ENCODE assay signal across 8 mouse cellular contexts in genomic region chr2:72978901-72979658, GRCm38 (mm10). TPM values are rescaled to one million over a fixed set of nuclear protein-coding genes. Genes with fewer than 3 reads are reported as not detected.
DNase-seq lines count a peak whose midpoint lies in the region; ATAC-seq lines count a peak whose summit lies in the region.

No protein-coding gene starts in this region.

- ATAC-seq in heart, embryonic 13.5 days (ENCODE audit: extremely low read depth, insufficient number of reproducible peaks, low FRiP score, low TSS enrichment): peak; percentile 69
- ATAC-seq in liver, embryonic 12.5 days: peak; percentile 81
- ATAC-seq in stomach, embryonic 14.5 days (ENCODE audit: insufficient number of reproducible peaks, insufficient read depth, low FRiP score, low read depth): peak; percentile 81

- H3K4me1 ChIP-seq in erythroblast, embryonic 14.5 days (ENCODE audit: control insufficient read depth): peaks cover 41% of the 10 kb centered on the region
- H3K4me1 ChIP-seq in heart, embryonic 13.5 days: peaks cover 34% of the 10 kb centered on the region
- peaks cover 40% of the 10 kb centered on the region for H3K4me1 ChIP-seq in liver, embryonic 12.5 days
- H3K4me1 ChIP-seq in stomach, embryonic 14.5 days (ENCODE audit: control insufficient read depth, insufficient read depth, low read length): peaks cover 8% of the 10 kb centered on the region

- H3K9ac ChIP-seq in heart, embryonic 13.5 days: peak overlapping the region; percentile 100
- peak overlapping the region; percentile 100 for H3K9ac ChIP-seq in liver, embryonic 12.5 days
- H3K9ac ChIP-seq in stomach, embryonic 14.5 days (replicated peaks; ENCODE audit: low read depth, low read length): peak overlapping the region; percentile 99

- no peaks in the 10 kb centered on the region for H3K9me3 ChIP-seq in erythroblast, embryonic 14.5 days (ENCODE audit: control insufficient read depth, low read length)
- H3K9me3 ChIP-seq in heart, embryonic 13.5 days: no peaks in the 10 kb centered on the region
- no peaks in the 10 kb centered on the region for H3K9me3 ChIP-seq in liver, embryonic 12.5 days (replicated peaks)
- no peaks in the 10 kb centered on the region for H3K9me3 ChIP-seq in stomach, embryonic 14.5 days (ENCODE audit: control insufficient read depth, low read depth, low read length)

- H3K27me3 ChIP-seq in erythroblast, embryonic 14.5 days (ENCODE audit: control insufficient read depth): no peaks in the 10 kb centered on the region
- no peaks in the 10 kb centered on the region for H3K27me3 ChIP-seq in heart, embryonic 13.5 days (replicated peaks)
- H3K27me3 ChIP-seq in liver, embryonic 12.5 days (replicated peaks): no peaks in the 10 kb centered on the region
- no peaks in the 10 kb centered on the region for H3K27me3 ChIP-seq in stomach, embryonic 14.5 days (ENCODE audit: control insufficient read depth, insufficient read depth, low read length)

- DNase-seq in CD4-positive, CD25-positive, alpha-beta regulatory T cell, adult 2 months (ENCODE audit: low read depth, low spot score): peak; percentile 95
- peak; percentile 66 for DNase-seq in brain, embryonic 18.5 days (ENCODE audit: low read depth, low spot score)
- DNase-seq in kidney, postnatal 10 days: peak; percentile 94
- DNase-seq in natural killer cell, adult 2 months (ENCODE audit: low spot score in 2 of 2): peak; percentile 89 to 92

- 0% methylated on average over 8 of the region's 107 CpGs for WGBS in heart, embryonic 13.5 days
- 2% methylated on average over 42 of the region's 107 CpGs for WGBS in liver, embryonic 12.5 days (ENCODE audit: insufficient replicate concordance)
- under 1% methylated on average over 55 of the region's 107 CpGs for WGBS in stomach, embryonic 14.5 days

- H3K4me2 ChIP-seq in heart, embryonic 13.5 days: peak overlapping the region; percentile 86
- H3K4me2 ChIP-seq in liver, embryonic 12.5 days: peak overlapping the region; percentile 79
- H3K4me2 ChIP-seq in stomach, embryonic 14.5 days (replicated peaks; ENCODE audit: low read depth, low read length): peak overlapping the region; percentile 76

- H3K36me3 ChIP-seq in erythroblast, embryonic 14.5 days (ENCODE audit: control insufficient read depth): peaks cover 37% of the 10 kb centered on the region
- H3K36me3 ChIP-seq in heart, embryonic 13.5 days: peaks cover 6% of the 10 kb centered on the region; the same call in 1 of the 2 replicates
- H3K36me3 ChIP-seq in liver, embryonic 12.5 days: peaks cover 17% of the 10 kb centered on the region
- H3K36me3 ChIP-seq in stomach, embryonic 14.5 days (ENCODE audit: control insufficient read depth, insufficient read depth, low read length): no peaks in the 10 kb centered on the region; the same call in 1 of the 2 replicates

- peak overlapping the region; percentile 98 for H3K4me3 ChIP-seq in erythroblast, embryonic 14.5 days (replicated peaks)
- H3K4me3 ChIP-seq in heart, embryonic 13.5 days: peak overlapping the region; percentile 100
- H3K4me3 ChIP-seq in liver, embryonic 12.5 days: peak overlapping the region; percentile 89
- H3K4me3 ChIP-seq in stomach, embryonic 14.5 days (ENCODE audit: low read depth, low read length): peak overlapping the region; percentile 98

- peak overlapping the region; percentile 100 for H3K27ac ChIP-seq in heart, embryonic 13.5 days (replicated peaks)
- peak overlapping the region; percentile 100 for H3K27ac ChIP-seq in liver, embryonic 12.5 days
- H3K27ac ChIP-seq in stomach, embryonic 14.5 days (ENCODE audit: low read length): peak overlapping the region; percentile 100

RNA-seq across cellular contexts. Expression of gene Sp3, which starts 1.2 kb away (rescaled TPM):
- 1.0 and 1.1 TPM in 2 replicates for polyA plus RNA-seq in erythroblast, embryonic 14.5 days (2012)
- polyA plus RNA-seq in heart, embryonic 13.5 days (2015; fragmentation: Nextera tagmentation; extraction: Ambion mirVana): 30.5 and 31.0 TPM in 2 replicates
- 45.2 and 47.6 TPM in 2 replicates for polyA plus RNA-seq in liver, embryonic 12.5 days (2016; fragmentation: Nextera tagmentation; extraction: Ambion mirVana)
- 66.9 and 70.3 TPM in 2 replicates for polyA plus RNA-seq in stomach, embryonic 14.5 days (2014; fragmentation: Nextera tagmentation; extraction: Ambion mirVana)

RNA-seq across cellular contexts. Expression of gene Gm11084, which starts 7.4 kb away (rescaled TPM):
- not detected in 2 replicates for polyA plus RNA-seq in erythroblast, embryonic 14.5 days (2012)
- polyA plus RNA-seq in heart, embryonic 13.5 days (2015; fragmentation: Nextera tagmentation; extraction: Ambion mirVana): not detected in 2 replicates
- polyA plus RNA-seq in liver, embryonic 12.5 days (2016; fragmentation: Nextera tagmentation; extraction: Ambion mirVana): not detected in 2 replicates
- polyA plus RNA-seq in stomach, embryonic 14.5 days (2014; fragmentation: Nextera tagmentation; extraction: Ambion mirVana): not detected in 2 replicates

Comparison
In these comparisons a context has a peak if more than half of its experiments do, and no peak if none do; other contexts are left out.
1. Peak in every context shown above with its lines: DNase-seq, ATAC-seq, H3K4me3 ChIP-seq and H3K27ac ChIP-seq.
2. RNA of gene Sp3, which starts 1.2 kb away (polyA plus RNA-seq): 66.9 to 70.3 TPM in stomach, embryonic 14.5 days, 45.2 to 47.6 TPM in liver, embryonic 12.5 days and 30.5 to 31.0 TPM in heart, embryonic 13.5 days; 1.0 to 1.1 TPM in erythroblast, embryonic 14.5 days; every median in the first group is over 10 times any median in the second.